Mouse (Mus musculus) brain, embryonic 14.5 days (tissue): ENCODE results near the gene Tbc1d2.

Source experiments
- CTCF ChIP-seq: fragments of 200-500 bp; IDR thresholded peaks from 2 replicates; pipeline ENCODE4 v1.5.1; 2012; ENCODE audit warnings: inconsistent platforms, mild to moderate bottlenecking, moderate library complexity, borderline replicate concordance; ENCODE audit not compliant: insufficient read depth, insufficient read length; ENCODE audit errors: extremely low read depth
- POLR2A ChIP-seq: fragments of 200-500 bp; IDR thresholded peaks from 2 replicates; pipeline ENCODE4 v1.6.1; 2012; ENCODE audit warnings: mild to moderate bottlenecking, inconsistent platforms, borderline replicate concordance; ENCODE audit not compliant: poor library complexity, insufficient read depth, insufficient read length, severe bottlenecking; ENCODE audit errors: extremely low read depth

GRCm38 (mm10) chr4:46620946-46621345 lies 29.1 kb downstream of the Tbc1d2 start:
- TF ChIP-seq CTCF (no peak), POLR2A (no peak)
